ENCODE assay signal across 8 mouse cellular contexts in genomic region chr4:137484586-137484985, GRCm38 (mm10). TPM values are rescaled to one million over a fixed set of nuclear protein-coding genes. Genes with fewer than 3 reads are reported as not detected.
DNase-seq lines count a peak whose midpoint lies in the region; ATAC-seq and TF ChIP-seq lines count a peak whose summit lies in the region.

No protein-coding gene starts in this region.

- H3K4me1 ChIP-seq in forebrain, embryonic 10.5 days = peaks cover 94% of the 10 kb centered on the region
- peaks cover 46% of the 10 kb centered on the region for H3K4me1 ChIP-seq in forebrain, embryonic 11.5 days (replicated peaks; ENCODE audit: control insufficient read depth, insufficient read depth, low read length)
- peaks cover 41% of the 10 kb centered on the region for H3K4me1 ChIP-seq in kidney, adult 2 months (ENCODE audit: control insufficient read depth, insufficient read depth, low read length)

- intact Hi-C loops in gastrocnemius, postnatal 36 days (cut with DNase I) = no loop called here

- no peak for TF ChIP-seq CTCF in kidney, adult 2 months (conservative IDR thresholded peaks at IDR 0.05; ENCODE audit: insufficient read depth, insufficient read length, low read depth, low read length)

- peak overlapping the region; percentile 63 for H3K27ac ChIP-seq in forebrain, embryonic 10.5 days
- no peak overlapping the region for H3K27ac ChIP-seq in forebrain, embryonic 11.5 days (ENCODE audit: low read depth, low read length)
- peak overlapping the region; percentile 20 for H3K27ac ChIP-seq in kidney, adult 2 months (ENCODE audit: insufficient read depth, low read depth, low read length)

- no peak for DNase-seq in forebrain, embryonic 10.5 days (ENCODE audit: extremely low spot score, low spot score)
- no peak for DNase-seq in forebrain, embryonic 11.5 days (ENCODE audit: low spot score)
- DNase-seq in adrenal gland, postnatal 14 days = peak; percentile 91
- DNase-seq in gastrocnemius, postnatal 36 days = peak; percentile 63 to 65
- peak; percentile 85 for DNase-seq in kidney, adult 2 months
- DNase-seq in lung, postnatal 4 days = peak; percentile 70 to 80
- no peak for DNase-seq in right cerebral cortex, postnatal 14 days
- DNase-seq in spleen, postnatal 14 days (ENCODE audit: low spot score in 2 of 2) = no peak

- no peak overlapping the region for H3K4me3 ChIP-seq in forebrain, embryonic 10.5 days
- H3K4me3 ChIP-seq in forebrain, embryonic 11.5 days (ENCODE audit: low read depth, low read length) = no peak overlapping the region
- H3K4me3 ChIP-seq in kidney, adult 2 months (ENCODE audit: insufficient read depth, low read depth, low read length) = no peak overlapping the region

- no peak for ATAC-seq in forebrain, embryonic 11.5 days (replicated peaks; ENCODE audit: low FRiP score)

- H3K27me3 ChIP-seq in forebrain, embryonic 10.5 days (ENCODE audit: poor library complexity, severe bottlenecking) = no peaks in the 10 kb centered on the region
- H3K27me3 ChIP-seq in forebrain, embryonic 11.5 days (ENCODE audit: control insufficient read depth, insufficient read depth, low read length) = no peaks in the 10 kb centered on the region
- H3K27me3 ChIP-seq in kidney, adult 2 months (replicated peaks; ENCODE audit: control insufficient read depth, insufficient read depth, low read length) = no peaks in the 10 kb centered on the region

- H3K9ac ChIP-seq in forebrain, embryonic 11.5 days (ENCODE audit: low read length) = no peak overlapping the region

- 83% methylated on average over 7 of the region's 7 CpGs for WGBS in forebrain, embryonic 10.5 days
- 85% methylated on average over 7 of the region's 7 CpGs for WGBS in forebrain, embryonic 11.5 days
- WGBS in kidney, adult 2 months = 14% methylated on average over 7 of the region's 7 CpGs

- H3K36me3 ChIP-seq in forebrain, embryonic 10.5 days (replicated peaks) = no peaks in the 10 kb centered on the region
- H3K36me3 ChIP-seq in forebrain, embryonic 11.5 days (ENCODE audit: control insufficient read depth, insufficient read depth, low read length) = no peaks in the 10 kb centered on the region
- H3K36me3 ChIP-seq in kidney, adult 2 months (ENCODE audit: control insufficient read depth, insufficient read depth, low read length) = no peaks in the 10 kb centered on the region

- no peak overlapping the region for H3K4me2 ChIP-seq in forebrain, embryonic 11.5 days (ENCODE audit: low read depth, low read length, severe bottlenecking)

- no peak for TF ChIP-seq POLR2A in kidney, adult 2 months (IDR thresholded peaks at IDR 0.05; ENCODE audit: low read depth, low read length)

- no peaks in the 10 kb centered on the region for H3K9me3 ChIP-seq in forebrain, embryonic 10.5 days
- no peaks in the 10 kb centered on the region for H3K9me3 ChIP-seq in forebrain, embryonic 11.5 days (ENCODE audit: control insufficient read depth, low read length)

RNA-seq across cellular contexts. Expression of gene Hspg2, which starts 16.0 kb away (rescaled TPM):
- polyA plus RNA-seq in forebrain, embryonic 10.5 days (2016; fragmentation: Nextera tagmentation; extraction: Ambion mirVana) = 15.6 and 17.9 TPM in 2 replicates
- 21.0 and 21.3 TPM in 2 replicates for polyA plus RNA-seq in forebrain, embryonic 11.5 days (2014; fragmentation: Nextera tagmentation; extraction: Ambion mirVana)
- total RNA-seq in adrenal gland, postnatal 14 days (2021) = 230 and 242 TPM in 2 replicates
- 10 to 100 TPM; 84.4 to 94.7 TPM for total RNA-seq in gastrocnemius, postnatal 36 days (2021)
- polyA plus RNA-seq in kidney, adult 2 months (2012; rRNA removed) = 29.7 and 34.7 TPM in 2 replicates

RNA-seq across cellular contexts. Expression of gene 1700013G24Rik, which starts 31.5 kb away (rescaled TPM):
- polyA plus RNA-seq in forebrain, embryonic 10.5 days (2016; fragmentation: Nextera tagmentation; extraction: Ambion mirVana) = not detected in 2 replicates
- not detected in 2 replicates for polyA plus RNA-seq in forebrain, embryonic 11.5 days (2014; fragmentation: Nextera tagmentation; extraction: Ambion mirVana)
- not detected in 2 replicates for total RNA-seq in adrenal gland, postnatal 14 days (2021)
- not detected for total RNA-seq in gastrocnemius, postnatal 36 days (2021)
- polyA plus RNA-seq in kidney, adult 2 months (2012; rRNA removed) = 0.22 and 0.46 TPM in 2 replicates

RNA-seq across cellular contexts. Expression of gene Cela3b, which starts 54.2 kb away (rescaled TPM):
- polyA plus RNA-seq in forebrain, embryonic 10.5 days (2016; fragmentation: Nextera tagmentation; extraction: Ambion mirVana) = not detected in 2 replicates
- polyA plus RNA-seq in forebrain, embryonic 11.5 days (2014; fragmentation: Nextera tagmentation; extraction: Ambion mirVana) = not detected in 2 replicates
- not detected in 2 replicates for total RNA-seq in adrenal gland, postnatal 14 days (2021)
- not detected for total RNA-seq in gastrocnemius, postnatal 36 days (2021)
- polyA plus RNA-seq in kidney, adult 2 months (2012; rRNA removed) = not detected in 2 replicates

Comparison
In these comparisons a context has a peak if more than half of its experiments do, and no peak if none do; other contexts are left out.
1. DNase-seq: peak in adrenal gland, postnatal 14 days (single experiment), gastrocnemius, postnatal 36 days (2 of 2), kidney, adult 2 months (single experiment) and lung, postnatal 4 days (2 of 2); none in forebrain, embryonic 10.5 days (single experiment), forebrain, embryonic 11.5 days (single experiment), right cerebral cortex, postnatal 14 days (single experiment) and spleen, postnatal 14 days (0 of 2).